Comparison of ENCODE assay signal across 8 mouse cellular contexts in genomic region chr12:81780271-81781093, GRCm38 (mm10). TPM values are rescaled to one million over a fixed set of nuclear protein-coding genes. Genes with fewer than 3 reads are reported as not detected.
DNase-seq lines count a peak whose midpoint lies in the region; ATAC-seq and TF ChIP-seq lines count a peak whose summit lies in the region.

No protein-coding gene starts in this region.

- H3K9me3 ChIP-seq in forebrain, embryonic 15.5 days, result no peaks in the 10 kb centered on the region
- H3K9me3 ChIP-seq in lung, embryonic 15.5 days, result no peaks in the 10 kb centered on the region

- H3K36me3 ChIP-seq in forebrain, embryonic 15.5 days, result no peaks in the 10 kb centered on the region
- no peaks in the 10 kb centered on the region for H3K36me3 ChIP-seq in lung, embryonic 15.5 days

- H3K9ac ChIP-seq in forebrain, embryonic 15.5 days (replicated peaks), result peak overlapping the region; percentile 77
- H3K9ac ChIP-seq in lung, embryonic 15.5 days, result peak overlapping the region; percentile 62

- ATAC-seq in cerebellum, adult (ENCODE audit: insufficient number of reproducible peaks, low FRiP score, low TSS enrichment), result peak; percentile 22
- ATAC-seq in forebrain, embryonic 15.5 days (replicated peaks), result peak; percentile 21
- ATAC-seq in lung, embryonic 15.5 days (ENCODE audit: borderline replicate concordance, extremely low read depth, low FRiP score, low TSS enrichment), result peak; percentile 23

- 0 out of 2 replicates have a peak, but pooled peaks cover 5% of the 10 kb centered on the region for H3K27me3 ChIP-seq in forebrain, embryonic 15.5 days
- H3K27me3 ChIP-seq in lung, embryonic 15.5 days, result peaks cover 25% of the 10 kb centered on the region

- under 1% methylated on average over 81 of the region's 91 CpGs for WGBS in forebrain, embryonic 15.5 days
- WGBS in lung, embryonic 15.5 days, result 0% methylated on average over 62 of the region's 91 CpGs
- under 1% methylated on average over 91 of the region's 91 CpGs for WGBS in olfactory bulb, adult 2 months

- peak overlapping the region; percentile 74 for H3K4me3 ChIP-seq in forebrain, embryonic 15.5 days
- H3K4me3 ChIP-seq in lung, embryonic 15.5 days, result peak overlapping the region; percentile 72
- H3K4me3 ChIP-seq in olfactory bulb, adult 2 months (ENCODE audit: insufficient read depth, low read depth, low read length), result peak overlapping the region; percentile 98

- no peak for TF ChIP-seq CTCF in olfactory bulb, adult 2 months (IDR thresholded peaks at IDR 0.05; ENCODE audit: insufficient read depth, low read depth, low read length)

- peak overlapping the region; percentile 62 for H3K27ac ChIP-seq in forebrain, embryonic 15.5 days (replicated peaks)
- peak overlapping the region; percentile 86 for H3K27ac ChIP-seq in lung, embryonic 15.5 days
- H3K27ac ChIP-seq in olfactory bulb, adult 2 months (ENCODE audit: insufficient read depth, low read depth, low read length), result no peak overlapping the region

- H3K4me1 ChIP-seq in forebrain, embryonic 15.5 days, result peaks cover 27% of the 10 kb centered on the region
- H3K4me1 ChIP-seq in lung, embryonic 15.5 days, result peaks cover 22% of the 10 kb centered on the region; the same call in 1 of the 2 replicates
- peaks cover 10% of the 10 kb centered on the region for H3K4me1 ChIP-seq in olfactory bulb, adult 2 months (ENCODE audit: control insufficient read depth, insufficient read depth, low read length)

- TF ChIP-seq POLR2A in olfactory bulb, adult 2 months (IDR thresholded peaks at IDR 0.05; ENCODE audit: insufficient read depth, low read depth, low read length), result 0 out of 2 replicates have a peak, but pooled peaks have one; percentile 20

- DNase-seq in layer of hippocampus, postnatal 10 days (ENCODE audit: low spot score in 2 of 2), result peak; percentile 46 to 57
- no peak for DNase-seq in layer of hippocampus, adult 18-20 months (ENCODE audit: low spot score in 2 of 2)
- DNase-seq in kidney, adult 11 months, result peak; percentile 39
- DNase-seq in yolk sac, embryonic 10.5 days (ENCODE audit: low spot score), result peak; percentile 44

- peak overlapping the region; percentile 74 for H3K4me2 ChIP-seq in forebrain, embryonic 15.5 days (replicated peaks)
- H3K4me2 ChIP-seq in lung, embryonic 15.5 days, result peak overlapping the region; percentile 93

RNA-seq across cellular contexts. Expression of gene Map3k9, which starts 0.5 kb away (rescaled TPM):
- 10 to 100 TPM; 47.4 to 55.0 TPM for total RNA-seq in layer of hippocampus, postnatal 10 days (2021)
- 10 to 100 TPM; 30.8 to 31.9 TPM for total RNA-seq in layer of hippocampus, adult 18-20 months (2021)
- 7.1 and 7.9 TPM in 2 replicates for polyA plus RNA-seq in forebrain, embryonic 15.5 days (2015; fragmentation: Nextera tagmentation; extraction: Ambion mirVana)
- polyA plus RNA-seq in lung, embryonic 15.5 days (2015; fragmentation: Nextera tagmentation; extraction: Ambion mirVana), result 2.9 TPM in 2 replicates
- polyA plus RNA-seq in olfactory bulb, adult 2 months (2012; ENCODE audit: insufficient read depth, insufficient read length, low replicate concordance, missing spikeins), result not detected in 2 replicates

Comparison
In these comparisons a context has a peak if more than half of its experiments do, and no peak if none do; other contexts are left out.
1. DNase-seq: peak in layer of hippocampus, postnatal 10 days (2 of 2), kidney, adult 11 months (single experiment) and yolk sac, embryonic 10.5 days (single experiment); none in layer of hippocampus, adult 18-20 months (0 of 2).
2. Peak in every context shown above with its lines, with median percentiles within 50 percentile points of each other: ATAC-seq and H3K4me3 ChIP-seq.